Mouse (Mus musculus) embryonic fibroblast, embryonic 13.5 days (primary cell): ENCODE results near the gene Vgll2.

Experiments used
- CTCF ChIP-seq: IDR thresholded peaks from 2 replicates; pipeline ENCODE4 v1.5.1; 2011; ENCODE audit warnings: mild to moderate bottlenecking, control low read depth, low read length, moderate library complexity, borderline replicate concordance; ENCODE audit not compliant: insufficient read depth
- POLR2A ChIP-seq: IDR thresholded peaks from 2 replicates; pipeline ENCODE4 v1.6.1; 2011; ENCODE audit warnings: low read depth, mild to moderate bottlenecking, control low read depth, low read length, moderate library complexity

- TF ChIP-seq POLR2A (no peak), CTCF (no peak)
These were observed 26.0 kb downstream of the Vgll2 start for GRCm38 (mm10) chr10:52048287-52048686.
